Mouse (Mus musculus): ENCODE measurements at regions not wholly inside any gene's neighbourhood (a gene's known extent, or its start where the extent isn't known, plus 50 kb on each side); places are given as distances from the start of the nearest gene placed in this dataset.

DNA sequence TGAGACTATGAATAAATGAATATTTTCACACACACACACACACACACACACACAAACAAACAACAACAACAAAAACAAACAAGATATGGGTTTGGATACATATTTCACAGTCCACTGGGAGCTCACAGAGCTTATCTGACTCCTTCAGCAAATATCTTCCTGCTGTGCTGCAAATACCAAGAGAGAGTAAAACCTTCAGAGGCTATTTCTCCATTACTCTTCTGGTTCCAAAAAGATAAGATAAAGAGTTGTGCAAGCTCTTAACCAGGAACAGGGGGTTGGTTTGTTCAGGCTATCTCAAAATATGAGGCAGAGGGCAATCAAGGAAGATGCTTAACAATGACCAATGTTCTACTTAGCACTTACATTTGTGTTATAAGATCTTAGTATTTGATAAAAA is 416.1 kb upstream of the Nrp1 start:
- Histone ChIP-seq H3K4me3 (no peak overlapping the region), H3K27ac (replicated peaks) (no peak overlapping the region), H3K4me1 (peaks cover 26% of the 10 kb centered on the region), H3K36me3 (replicated peaks) (no peaks in the 10 kb centered on the region), H3K9me3 (no peaks in the 10 kb centered on the region), H3K27me3 (replicated peaks; ENCODE audit: low read depth, poor library complexity, severe bottlenecking) (peaks cover 27% of the 10 kb centered on the region)
- DNase-seq (ENCODE audit: low spot score), result no peak

- Histone ChIP-seq H3K4me3 (no peak overlapping the region), H3K27me3 (replicated peaks; ENCODE audit: low read depth, poor library complexity, severe bottlenecking) (peaks cover 16% of the 10 kb centered on the region), H3K9me3 (no peaks in the 10 kb centered on the region), H3K36me3 (replicated peaks) (no peaks in the 10 kb centered on the region), H3K27ac (replicated peaks) (no peak overlapping the region), H3K4me1 (peaks cover 11% of the 10 kb centered on the region)
- no peak for DNase-seq (ENCODE audit: low spot score)
Observed at GRCm38 (mm10) chr8:127944955-127945498, 413.4 kb upstream of the Nrp1 start.

- no peak overlapping the region for H3K4me3 ChIP-seq
- DNase-seq (ENCODE audit: low spot score), result no peak
- no peaks in the 10 kb centered on the region for H3K9me3 ChIP-seq
- peaks cover 5% of the 10 kb centered on the region; the same call in 1 of the 2 replicates for H3K4me1 ChIP-seq
- no peak overlapping the region for H3K27ac ChIP-seq (replicated peaks)
- 0 out of 2 replicates have a peak, but pooled peaks cover 11% of the 10 kb centered on the region for H3K27me3 ChIP-seq (replicated peaks; ENCODE audit: low read depth, poor library complexity, severe bottlenecking)
- no peaks in the 10 kb centered on the region for H3K36me3 ChIP-seq (replicated peaks)
- WGBS, result 57% methylated on average over 1 of the region's 1 CpGs
Observed at GRCm38 (mm10) chr8:127957571-127957970, 400.8 kb upstream of the Nrp1 start.

DNA sequence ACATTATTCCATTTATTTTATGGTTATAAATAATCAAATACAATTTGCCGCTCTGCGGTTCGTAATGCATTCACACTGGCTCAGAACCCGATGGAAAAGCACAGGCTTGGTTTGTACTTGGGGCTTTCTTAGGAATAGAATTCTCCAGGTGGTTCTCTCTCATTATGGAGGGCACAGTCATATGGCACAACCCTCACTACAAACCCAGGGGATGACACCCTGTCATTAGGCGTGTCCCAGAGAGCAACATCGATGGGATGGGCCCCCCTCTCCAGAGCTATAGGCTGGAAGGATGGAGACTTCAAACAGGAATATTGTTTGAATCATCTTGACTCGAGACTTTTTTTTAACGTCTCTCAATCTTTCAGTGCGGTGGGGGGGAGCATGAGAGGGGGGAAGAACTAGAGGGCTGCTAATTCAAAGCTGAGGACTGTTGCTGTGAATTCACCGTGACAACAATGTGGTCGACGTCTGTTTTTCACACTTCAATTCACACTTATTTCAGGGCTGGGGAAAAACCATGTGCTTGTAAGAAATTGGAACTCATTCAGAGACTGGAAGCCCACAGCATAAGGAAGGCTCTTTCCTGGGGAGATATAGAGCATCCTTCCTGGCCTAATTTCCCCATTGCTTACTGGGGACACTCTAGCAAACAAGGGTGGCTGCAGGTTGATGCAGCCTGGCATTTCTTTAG is 399.9 kb upstream of the Nrp1 start:
- H3K4me3 ChIP-seq, result no peak overlapping the region
- H3K9me3 ChIP-seq, result no peaks in the 10 kb centered on the region
- H3K27ac ChIP-seq (replicated peaks), result no peak overlapping the region
- H3K27me3 ChIP-seq (replicated peaks; ENCODE audit: low read depth, poor library complexity, severe bottlenecking), result 0 out of 2 replicates have a peak, but pooled peaks cover 11% of the 10 kb centered on the region
- 84% methylated on average over 12 of the region's 12 CpGs for WGBS
- no peak for DNase-seq (ENCODE audit: low spot score)
- H3K4me1 ChIP-seq, result peaks cover 5% of the 10 kb centered on the region; the same call in 1 of the 2 replicates
- no peaks in the 10 kb centered on the region for H3K36me3 ChIP-seq (replicated peaks)

DNA sequence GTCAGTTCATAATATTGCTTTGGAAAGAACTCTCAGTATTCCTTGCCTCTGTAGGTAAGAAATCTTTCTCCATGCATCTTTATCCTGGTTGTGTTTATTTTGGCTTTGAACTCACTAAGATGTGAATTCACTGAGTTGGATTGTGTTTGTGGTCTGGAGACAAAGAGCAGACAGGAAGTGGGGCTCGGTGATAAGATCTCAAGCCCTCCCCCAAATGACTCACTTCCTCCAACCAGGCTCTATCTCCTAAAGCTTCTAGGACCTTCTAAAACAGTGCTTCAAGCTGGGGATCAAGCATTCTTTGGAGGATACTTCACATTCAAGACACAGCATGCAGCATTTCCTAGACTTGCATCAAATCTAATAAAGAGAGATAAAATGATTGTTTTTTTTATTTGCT is 395.5 kb upstream of the Nrp1 start:
- H3K27me3 ChIP-seq (replicated peaks; ENCODE audit: low read depth, poor library complexity, severe bottlenecking), result 0 out of 2 replicates have a peak, but pooled peaks cover 7% of the 10 kb centered on the region
- H3K27ac ChIP-seq (replicated peaks), result no peak overlapping the region
- DNase-seq (ENCODE audit: low spot score), result no peak
- no peak overlapping the region for H3K4me3 ChIP-seq
- no peaks in the 10 kb centered on the region for H3K9me3 ChIP-seq
- H3K36me3 ChIP-seq (replicated peaks), result no peaks in the 10 kb centered on the region
- peaks cover 5% of the 10 kb centered on the region; the same call in 1 of the 2 replicates for H3K4me1 ChIP-seq
- 80% methylated on average over 1 of the region's 1 CpGs for WGBS

DNA sequence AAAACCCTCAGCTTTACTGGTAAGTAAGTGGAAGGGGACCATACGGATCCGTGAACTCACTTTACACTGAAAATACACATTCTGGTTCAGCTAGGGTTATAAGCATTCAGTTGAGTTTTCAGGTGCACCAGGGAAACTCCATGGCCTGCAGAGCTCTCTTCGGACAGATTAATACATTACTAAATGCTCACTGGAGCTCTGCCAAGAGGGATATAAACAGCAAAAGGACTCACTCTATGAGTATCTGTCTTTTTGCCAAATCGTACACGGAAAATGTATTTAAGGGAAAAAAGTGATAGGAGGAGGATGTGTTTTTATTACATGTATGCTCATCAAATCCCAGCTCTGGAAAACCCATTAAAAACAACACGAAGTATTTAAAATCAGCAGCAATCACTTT is 394.8 kb upstream of the Nrp1 start:
- no peaks in the 10 kb centered on the region for H3K9me3 ChIP-seq
- no peaks in the 10 kb centered on the region for H3K36me3 ChIP-seq (replicated peaks)
- H3K27me3 ChIP-seq (replicated peaks; ENCODE audit: low read depth, poor library complexity, severe bottlenecking), result 0 out of 2 replicates have a peak, but pooled peaks cover 3% of the 10 kb centered on the region
- DNase-seq (ENCODE audit: low spot score), result no peak
- no peak overlapping the region for H3K4me3 ChIP-seq
- WGBS, result 94% methylated on average over 6 of the region's 6 CpGs
- no peak overlapping the region for H3K27ac ChIP-seq (replicated peaks)
- H3K4me1 ChIP-seq, result peaks cover 5% of the 10 kb centered on the region; the same call in 1 of the 2 replicates

DNA sequence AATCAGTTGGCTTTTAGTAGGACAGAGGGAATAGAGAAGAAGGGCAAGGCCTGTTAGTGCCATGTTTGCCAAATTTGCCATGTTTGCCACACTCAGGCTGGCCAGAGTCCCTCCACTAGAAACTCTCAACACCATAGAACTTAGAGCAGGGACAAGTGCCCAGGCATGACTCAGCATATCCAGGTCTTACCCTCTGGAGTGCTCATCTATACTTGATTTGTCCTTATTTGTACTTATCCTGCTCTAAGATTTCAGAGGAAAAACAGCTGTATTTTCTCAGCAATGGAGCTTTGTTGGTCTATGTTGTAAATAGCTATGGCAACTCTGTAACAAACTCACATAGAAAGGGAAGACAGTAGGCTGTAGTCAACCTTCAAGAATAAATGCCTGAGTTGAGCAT is 393.6 kb upstream of the Nrp1 start:
- DNase-seq (ENCODE audit: low spot score), result no peak
- H3K36me3 ChIP-seq (replicated peaks), result no peaks in the 10 kb centered on the region
- H3K4me1 ChIP-seq, result no peaks in the 10 kb centered on the region
- no peaks in the 10 kb centered on the region for H3K9me3 ChIP-seq
- no peak overlapping the region for H3K4me3 ChIP-seq
- H3K27ac ChIP-seq (replicated peaks), result no peak overlapping the region
- no peaks in the 10 kb centered on the region for H3K27me3 ChIP-seq (replicated peaks; ENCODE audit: low read depth, poor library complexity, severe bottlenecking)

DNA sequence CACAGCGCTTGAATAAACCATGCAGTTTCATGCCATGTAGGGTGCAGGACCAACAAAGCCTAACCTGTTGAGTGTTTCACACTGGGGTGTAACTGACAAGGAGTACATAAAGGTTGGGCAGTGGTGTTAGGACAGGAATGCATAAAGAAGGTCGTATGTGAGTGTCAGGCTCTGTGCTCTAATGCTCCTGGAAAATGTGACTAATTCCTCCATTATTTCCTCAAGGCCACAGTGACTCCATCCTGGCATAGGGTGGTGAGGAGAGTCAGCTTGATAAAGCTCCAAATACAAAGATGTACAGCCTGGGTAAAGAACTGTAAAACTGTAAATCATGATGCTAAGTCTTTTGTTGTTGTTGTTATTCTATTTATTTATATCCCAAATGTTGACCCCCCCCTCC is 393.1 kb upstream of the Nrp1 start:
- 74% methylated on average over 2 of the region's 2 CpGs for WGBS
- Histone ChIP-seq H3K27ac (replicated peaks) (no peak overlapping the region), H3K36me3 (replicated peaks) (no peaks in the 10 kb centered on the region), H3K27me3 (replicated peaks; ENCODE audit: low read depth, poor library complexity, severe bottlenecking) (no peaks in the 10 kb centered on the region), H3K4me1 (no peaks in the 10 kb centered on the region), H3K4me3 (no peak overlapping the region), H3K9me3 (no peaks in the 10 kb centered on the region)
- no peak for DNase-seq (ENCODE audit: low spot score)

GRCm38 (mm10) chr8:127968026-127968425 is 390.4 kb upstream of the Nrp1 start:
- no peaks in the 10 kb centered on the region for H3K9me3 ChIP-seq
- no peak overlapping the region for H3K4me3 ChIP-seq
- no peaks in the 10 kb centered on the region for H3K27me3 ChIP-seq (replicated peaks; ENCODE audit: low read depth, poor library complexity, severe bottlenecking)
- no peak overlapping the region for H3K27ac ChIP-seq (replicated peaks)
- DNase-seq (ENCODE audit: low spot score), result no peak
- H3K4me1 ChIP-seq, result peaks cover 9% of the 10 kb centered on the region
- no peaks in the 10 kb centered on the region for H3K36me3 ChIP-seq (replicated peaks)
- WGBS, result 92% methylated on average over 2 of the region's 2 CpGs

DNA sequence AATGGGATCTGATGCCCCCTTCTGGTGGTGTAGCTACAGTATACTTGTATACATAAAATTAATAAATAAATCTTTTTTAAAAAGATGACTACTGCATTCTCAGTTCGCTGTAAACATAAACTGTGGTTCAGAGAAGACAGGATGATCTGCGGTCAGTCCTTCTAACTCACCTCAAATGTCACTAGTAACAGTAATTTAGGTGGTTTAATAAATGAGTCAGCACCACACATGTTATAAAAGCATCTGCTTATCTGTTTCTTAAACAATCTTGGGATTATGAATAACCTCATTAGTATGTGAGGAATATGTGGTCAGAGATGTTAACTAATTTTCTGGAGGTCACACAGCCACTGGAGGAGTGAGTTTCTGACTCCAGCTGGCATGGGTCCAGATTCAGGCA is 385.2 kb upstream of the Nrp1 start:
- Histone ChIP-seq H3K27ac (replicated peaks) (no peak overlapping the region), H3K27me3 (replicated peaks; ENCODE audit: low read depth, poor library complexity, severe bottlenecking) (no peaks in the 10 kb centered on the region), H3K9me3 (no peaks in the 10 kb centered on the region), H3K36me3 (replicated peaks) (no peaks in the 10 kb centered on the region), H3K4me1 (peaks cover 20% of the 10 kb centered on the region), H3K4me3 (no peak overlapping the region)
- no peak for DNase-seq (ENCODE audit: low spot score)
- WGBS, result 94% methylated on average over 2 of the region's 2 CpGs

DNA sequence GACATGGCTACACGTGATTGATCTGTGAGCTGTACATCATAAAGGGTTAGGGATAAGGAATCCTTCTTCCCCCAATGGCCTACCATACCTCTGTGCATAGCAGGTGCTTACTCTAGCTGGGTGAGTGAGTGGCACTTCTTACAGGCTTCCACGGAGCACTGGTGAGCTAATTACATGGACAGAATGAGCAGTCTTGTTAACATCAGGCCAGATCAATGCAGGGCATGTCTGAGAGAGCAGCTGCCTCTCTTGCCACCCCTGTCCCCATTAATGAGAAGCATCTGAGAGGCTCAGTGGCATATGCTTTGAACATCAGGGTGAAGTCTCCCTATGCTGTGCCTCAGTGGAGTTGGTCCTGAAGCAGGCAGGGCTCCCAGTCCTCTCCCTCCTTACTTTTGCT is 380.7 kb upstream of the Nrp1 start:
- WGBS, result 67% methylated on average over 2 of the region's 2 CpGs
- H3K4me3 ChIP-seq, result no peak overlapping the region
- no peak overlapping the region for H3K27ac ChIP-seq (replicated peaks)
- H3K27me3 ChIP-seq (replicated peaks; ENCODE audit: low read depth, poor library complexity, severe bottlenecking), result no peaks in the 10 kb centered on the region
- DNase-seq (ENCODE audit: low spot score), result no peak
- H3K36me3 ChIP-seq (replicated peaks), result no peaks in the 10 kb centered on the region
- peaks cover 10% of the 10 kb centered on the region; the same call in 1 of the 2 replicates for H3K4me1 ChIP-seq
- no peaks in the 10 kb centered on the region for H3K9me3 ChIP-seq

GRCm38 (mm10) chr8:127979180-127980030 is 379.0 kb upstream of the Nrp1 start:
- Histone ChIP-seq H3K27me3 (replicated peaks; ENCODE audit: low read depth, poor library complexity, severe bottlenecking) (no peaks in the 10 kb centered on the region), H3K9me3 (no peaks in the 10 kb centered on the region), H3K36me3 (replicated peaks) (no peaks in the 10 kb centered on the region), H3K27ac (replicated peaks) (no peak overlapping the region), H3K4me3 (no peak overlapping the region), H3K4me1 (0 out of 2 replicates have a peak, but pooled peaks cover 5% of the 10 kb centered on the region)
- 80% methylated on average over 5 of the region's 5 CpGs for WGBS
- DNase-seq (ENCODE audit: low spot score), result no peak

GRCm38 (mm10) chr8:127982165-127982564 is 376.2 kb upstream of the Nrp1 start:
- Histone ChIP-seq H3K4me3 (no peak overlapping the region), H3K9me3 (no peaks in the 10 kb centered on the region), H3K27me3 (replicated peaks; ENCODE audit: low read depth, poor library complexity, severe bottlenecking) (no peaks in the 10 kb centered on the region), H3K4me1 (0 out of 2 replicates have a peak, but pooled peaks cover 5% of the 10 kb centered on the region), H3K36me3 (replicated peaks) (no peaks in the 10 kb centered on the region), H3K27ac (replicated peaks) (no peak overlapping the region)
- DNase-seq (ENCODE audit: low spot score), result no peak
- WGBS, result 80% methylated on average over 5 of the region's 5 CpGs
